Mouse (Mus musculus) testis, postnatal 14 days (tissue): ENCODE results near the gene Cnot3.
"Not testable (repeated sequence)": the region's sequence is repeated elsewhere in the genome, so short reads cannot be mapped to it uniquely, and the experiment has no call there.

ENCODE experiments used
- DNase-seq: peaks from one replicate; pipeline ENCODE4 v3.0.0; 2021; ENCODE audit warnings: low spot score

The Cnot3 gene

GRCm38 (mm10) chr7:3646641-3647040 lies 1.6 kb downstream of the Cnot3 start:
- DNase-seq = no peak

DNA sequence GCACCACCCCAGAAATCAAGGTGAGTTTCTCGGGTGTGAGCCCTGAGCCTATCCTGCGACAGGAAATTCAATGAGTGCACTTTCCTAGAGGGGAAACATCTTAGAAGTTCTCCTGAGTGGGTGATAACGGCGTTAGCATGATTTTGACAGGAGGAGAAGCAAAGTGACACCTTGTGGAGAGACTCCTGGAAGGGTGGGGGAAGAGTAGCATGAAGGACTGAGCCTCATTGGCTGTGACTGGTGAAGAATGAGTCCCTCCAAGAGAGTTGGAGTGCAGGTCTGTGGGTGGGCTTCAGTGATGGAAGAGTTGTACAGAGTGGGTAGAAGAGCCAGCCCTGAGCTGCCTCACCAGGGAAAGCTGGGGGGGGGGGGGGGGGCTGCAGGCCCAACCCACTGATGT lies 11.9 kb downstream of the Cnot3 start:
- DNase-seq = no peak

- DNase-seq = no peak
Observed at GRCm38 (mm10) chr7:3658578-3658977, 13.5 kb downstream of the Cnot3 start.

DNA sequence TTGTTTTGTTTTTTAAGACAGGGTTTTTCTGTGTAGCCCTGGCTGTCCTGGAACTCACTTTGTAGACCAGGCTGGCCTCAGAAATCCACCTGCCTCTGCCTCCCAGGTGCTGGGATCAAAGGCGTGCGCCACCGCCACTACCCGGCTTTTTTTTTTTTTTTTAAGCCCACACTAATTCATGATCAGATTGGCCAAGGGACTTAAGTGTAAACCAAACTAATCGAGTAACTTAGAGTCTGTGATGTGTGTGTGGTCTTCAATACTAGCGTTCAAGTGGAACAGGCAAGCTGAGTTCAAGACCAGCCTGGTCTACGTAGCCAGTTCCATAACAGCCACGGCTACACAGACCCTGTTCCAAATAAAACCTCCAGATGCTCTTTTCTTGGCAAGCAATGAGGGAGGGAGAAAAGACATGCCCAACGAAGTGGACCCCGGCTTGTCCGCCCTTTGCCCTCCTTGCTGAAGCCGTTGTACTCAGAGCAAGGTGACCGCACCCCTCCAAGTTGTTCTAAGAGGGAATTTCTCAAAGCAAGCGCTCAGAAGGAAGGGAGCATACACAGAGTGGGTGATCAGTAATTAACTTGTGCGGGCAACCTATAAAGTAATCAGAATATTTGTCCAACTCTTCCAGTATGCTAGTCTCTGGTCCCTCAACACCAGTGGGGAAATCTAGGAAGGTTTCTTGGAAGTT lies 19.6 kb downstream of the Cnot3 start:
- DNase-seq = no peak

DNA sequence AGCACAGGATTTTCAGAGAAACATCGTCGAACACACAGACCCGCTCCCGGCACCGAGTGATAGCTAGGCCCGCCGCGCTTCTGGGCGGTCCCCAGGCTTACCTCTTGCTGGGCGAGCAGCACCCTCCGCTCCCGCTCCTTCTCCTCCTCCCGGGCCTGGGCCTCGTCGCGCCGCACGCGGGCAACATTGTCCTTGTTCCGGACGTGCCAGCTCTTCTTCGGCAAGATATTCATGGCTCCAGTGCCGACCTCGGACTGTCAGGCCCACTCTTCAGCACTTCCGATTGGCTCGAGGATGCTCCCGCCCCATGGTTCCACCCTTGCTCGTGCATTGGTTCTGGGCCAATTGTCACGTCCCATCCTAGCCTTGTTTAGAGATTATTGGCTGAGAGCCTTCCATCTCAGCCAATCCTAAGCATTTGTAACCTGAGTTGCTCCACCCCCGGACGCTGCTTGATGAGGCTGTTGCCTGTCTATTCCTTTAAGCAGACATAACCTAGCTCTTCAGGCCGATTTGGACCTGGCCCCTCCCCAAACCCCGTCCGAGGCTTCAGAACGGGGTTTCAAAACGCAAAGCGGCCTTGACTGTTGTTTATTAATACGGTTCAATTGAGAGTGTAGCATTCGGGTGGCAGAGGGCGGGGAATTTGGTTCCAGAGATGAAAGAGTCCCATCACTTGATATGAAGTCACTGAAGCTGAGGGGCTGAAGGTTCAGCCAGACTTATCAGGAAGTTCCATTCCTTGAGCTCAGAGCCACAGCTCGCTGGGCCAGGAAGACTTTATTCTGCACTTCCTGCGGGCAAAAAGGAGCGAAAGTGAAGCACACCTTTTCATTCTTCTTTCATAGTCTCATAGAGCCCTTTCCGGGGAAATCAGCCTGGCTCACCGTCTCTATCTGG lies 20.4 kb downstream of the Cnot3 start, which contains the start of gene Leng1:
Gene Leng1, minus strand, starts transcription at position 626 of the 900 bp plus-strand sequence.
- DNase-seq = peak; percentile 96

- no peak for DNase-seq
Observed at GRCm38 (mm10) chr7:3666921-3667391, 21.9 kb downstream of the Cnot3 start.

GRCm38 (mm10) chr7:3674507-3675227 lies 29.6 kb downstream of the Cnot3 start:
- DNase-seq = peak; percentile 65

DNA sequence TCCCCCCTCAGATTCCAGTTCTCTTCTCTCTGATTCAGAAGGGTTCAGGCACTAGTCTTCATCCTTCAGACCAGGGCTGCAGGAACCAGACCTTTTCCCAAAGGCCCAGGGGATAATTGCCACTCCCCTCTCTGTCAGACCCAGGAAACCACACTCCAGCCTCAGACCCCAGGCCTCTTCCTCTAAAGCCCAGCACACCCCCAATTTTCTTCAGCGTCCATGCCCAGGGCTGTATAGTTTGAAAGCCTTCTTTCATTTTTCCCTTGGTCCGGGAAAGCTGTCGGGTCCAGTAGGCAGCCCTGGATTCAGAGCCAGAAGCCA lies 30.1 kb downstream of the Cnot3 start:
- DNase-seq = no peak

DNA sequence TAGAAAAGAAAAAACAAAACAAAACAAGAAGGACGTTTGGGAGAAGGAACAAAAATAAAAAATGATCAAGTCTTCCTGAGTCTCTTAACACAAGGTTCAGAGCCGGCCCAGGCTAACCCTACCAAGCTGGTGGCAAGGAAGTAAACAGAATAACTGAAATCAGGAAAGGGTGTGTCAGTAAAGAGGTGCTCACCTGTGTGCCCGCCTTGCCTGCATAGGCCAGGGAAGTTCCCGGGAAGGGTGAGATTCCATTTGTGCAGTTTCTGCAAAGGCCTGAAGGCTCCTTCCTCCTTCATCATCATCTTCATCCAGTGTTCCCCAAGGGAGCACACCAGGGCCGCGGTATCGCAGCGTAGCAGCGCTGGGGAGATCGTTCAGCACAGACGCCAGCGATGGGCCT lies 31.3 kb downstream of the Cnot3 start:
- DNase-seq = no peak

DNA sequence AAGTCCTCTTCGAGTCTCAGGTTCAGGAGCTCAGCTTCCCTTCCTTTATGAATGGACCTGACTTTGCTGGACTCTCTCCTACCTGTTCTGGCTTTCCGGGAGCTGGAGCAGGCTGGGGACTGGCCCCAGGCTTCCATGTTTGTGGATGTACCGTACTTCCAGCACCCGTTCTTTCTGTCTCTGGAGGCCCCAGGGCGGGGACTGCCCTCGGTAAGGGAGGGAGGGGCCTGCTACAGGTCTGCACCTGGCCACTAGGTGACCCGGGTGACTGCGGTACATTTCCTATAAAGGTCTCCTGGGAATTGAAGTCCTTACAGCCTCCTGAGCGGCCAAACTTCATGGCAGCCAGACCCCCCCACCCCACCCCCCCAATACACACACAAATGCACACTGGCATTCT lies 32.3 kb downstream of the Cnot3 start, which contains the start of gene Tmc4:
Gene Tmc4, minus strand, starts transcription at position 212 of the 400 bp plus-strand sequence.
- DNase-seq = no peak

DNA sequence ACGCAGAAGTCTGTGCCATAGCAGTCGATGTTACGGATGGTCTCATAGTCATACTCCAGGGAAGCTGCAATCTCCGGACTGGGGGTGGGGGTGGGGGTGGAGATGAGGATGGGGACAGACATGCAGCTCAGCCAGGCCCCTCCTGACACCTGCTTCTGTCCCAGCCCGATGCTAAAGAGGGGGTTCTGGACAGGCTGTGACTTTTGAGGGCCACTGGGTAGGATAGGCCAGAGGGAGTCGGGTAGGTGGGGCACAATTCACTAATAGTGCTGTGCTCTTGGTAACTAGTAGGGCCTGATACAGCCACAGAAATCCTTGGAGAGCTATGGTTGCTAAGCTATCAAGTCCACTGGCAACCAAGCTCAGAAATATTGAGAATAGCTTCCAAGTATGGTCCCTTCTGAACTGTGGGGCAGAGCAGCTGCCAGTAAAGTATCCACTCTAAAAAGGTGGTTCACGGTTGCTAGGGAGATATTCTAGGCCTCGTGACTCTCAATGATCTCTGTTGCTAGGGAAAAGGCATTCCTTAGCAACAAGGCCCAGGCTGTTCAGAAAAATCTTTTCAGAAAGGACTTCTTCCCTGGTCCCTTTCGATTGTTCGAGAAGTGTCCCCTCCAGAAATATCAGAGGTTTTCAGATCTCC lies 39.0 kb downstream of the Cnot3 start:
- no peak for DNase-seq

DNA sequence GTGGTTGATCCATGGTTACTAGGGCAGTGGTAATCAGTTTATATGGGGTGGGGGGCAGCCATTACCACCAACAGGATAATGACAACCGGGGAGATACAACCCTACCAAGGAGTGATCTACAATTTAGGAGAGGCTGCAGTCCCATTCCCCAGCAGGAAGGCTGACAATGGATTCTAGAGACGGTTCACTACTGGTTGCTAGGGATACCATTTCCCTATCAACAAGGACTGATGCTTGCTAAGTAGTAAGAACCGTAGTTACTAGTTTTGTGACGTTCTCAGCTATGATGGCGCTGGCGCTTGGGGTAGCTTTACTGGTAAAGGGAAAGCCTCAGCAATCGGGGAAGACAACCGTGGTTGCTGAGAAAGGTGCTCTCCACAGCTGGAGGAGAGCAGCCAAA lies 39.6 kb downstream of the Cnot3 start:
- no peak for DNase-seq

DNA sequence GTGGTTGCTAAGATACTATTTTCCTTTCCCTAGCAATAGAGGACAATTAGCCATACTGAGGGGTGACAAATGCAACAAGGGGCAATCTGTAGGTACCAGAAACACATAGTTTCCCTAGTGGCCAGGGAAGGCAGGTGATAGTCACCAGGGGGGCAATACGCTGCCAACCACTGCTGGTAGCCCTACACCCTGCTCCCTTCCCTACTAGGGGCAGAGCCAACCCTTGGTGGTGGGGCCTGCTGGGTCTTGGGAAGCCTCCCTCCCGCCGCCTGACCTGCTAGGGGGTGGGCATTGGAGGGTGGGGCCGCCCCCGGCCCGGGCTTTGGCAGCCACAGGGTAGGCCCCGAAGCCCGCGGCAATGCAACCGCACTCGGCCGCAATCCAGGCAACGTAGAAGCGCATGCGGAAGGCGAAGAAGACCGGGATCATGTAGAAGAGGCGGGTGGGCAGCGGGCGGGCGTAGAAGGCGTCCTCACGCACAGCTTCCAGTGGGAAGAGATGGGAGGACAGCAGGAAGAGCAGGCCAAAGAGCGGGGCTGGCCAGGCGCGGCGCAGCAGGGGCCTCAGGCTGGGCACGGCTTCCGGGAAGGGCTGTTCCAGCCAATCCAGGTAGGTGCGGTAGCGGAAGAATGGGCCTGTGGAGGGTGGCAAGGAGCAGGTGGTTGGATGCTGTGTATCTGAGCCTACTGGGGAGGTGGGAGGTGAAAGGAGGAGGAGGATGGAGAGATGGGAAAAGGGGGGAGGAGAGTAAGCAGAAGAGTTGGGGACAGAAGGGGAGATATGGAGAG lies 40.5 kb downstream of the Cnot3 start:
- DNase-seq = no peak

DNA sequence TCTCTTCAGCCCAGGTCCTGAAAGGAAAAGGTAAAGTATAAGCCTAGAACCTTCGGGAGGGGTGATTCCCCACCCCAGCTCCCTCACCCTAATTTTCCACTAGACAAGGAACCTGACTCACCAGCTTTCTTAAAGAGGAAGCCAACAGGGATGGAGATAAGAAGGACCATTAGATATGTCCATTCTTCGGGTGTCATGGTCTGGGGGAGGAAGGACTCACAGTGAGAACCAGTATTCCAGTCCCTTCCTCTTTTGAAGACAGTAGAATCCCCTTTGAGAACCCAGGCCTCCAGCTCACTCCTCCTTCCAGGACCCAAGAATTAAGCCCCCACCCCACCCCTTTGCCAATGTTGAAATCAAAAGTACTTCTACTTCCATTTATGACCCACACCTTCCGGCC lies 46.9 kb downstream of the Cnot3 start:
- no peak for DNase-seq

DNA sequence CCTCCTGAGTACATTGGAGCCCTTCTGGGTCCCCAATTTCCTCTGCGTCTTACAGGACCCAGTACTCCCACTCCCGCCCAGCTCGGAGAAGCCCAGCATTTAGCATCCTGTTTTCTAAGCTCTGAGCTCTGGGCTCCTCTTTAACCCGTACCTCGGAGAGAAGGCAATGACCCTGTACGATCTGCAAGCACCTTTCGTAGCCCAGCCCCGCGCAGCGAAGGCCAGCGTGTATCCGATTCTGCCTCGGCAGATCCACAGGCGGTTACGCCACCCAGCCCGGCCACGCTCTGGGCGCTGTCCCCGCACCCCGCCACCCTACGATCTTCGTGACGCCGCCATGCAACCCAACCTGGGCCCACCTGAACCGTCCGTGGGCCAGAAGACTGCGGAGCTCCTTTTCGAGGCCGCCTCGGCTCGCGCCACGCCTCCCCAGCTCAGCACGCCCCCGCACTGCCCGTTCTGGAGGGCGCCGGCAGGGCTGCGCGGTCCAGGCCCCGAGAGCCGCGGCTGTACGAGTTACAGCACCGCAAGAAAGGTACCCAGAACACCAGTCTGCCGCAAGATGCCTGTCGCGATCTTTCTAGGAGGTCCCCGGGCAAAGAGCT lies 47.4 kb downstream of the Cnot3 start, which contains the start of gene Tsen34:
Gene Tsen34, plus strand, starts transcription at position 482 of the 605 bp plus-strand sequence.
- no peak for DNase-seq

DNA sequence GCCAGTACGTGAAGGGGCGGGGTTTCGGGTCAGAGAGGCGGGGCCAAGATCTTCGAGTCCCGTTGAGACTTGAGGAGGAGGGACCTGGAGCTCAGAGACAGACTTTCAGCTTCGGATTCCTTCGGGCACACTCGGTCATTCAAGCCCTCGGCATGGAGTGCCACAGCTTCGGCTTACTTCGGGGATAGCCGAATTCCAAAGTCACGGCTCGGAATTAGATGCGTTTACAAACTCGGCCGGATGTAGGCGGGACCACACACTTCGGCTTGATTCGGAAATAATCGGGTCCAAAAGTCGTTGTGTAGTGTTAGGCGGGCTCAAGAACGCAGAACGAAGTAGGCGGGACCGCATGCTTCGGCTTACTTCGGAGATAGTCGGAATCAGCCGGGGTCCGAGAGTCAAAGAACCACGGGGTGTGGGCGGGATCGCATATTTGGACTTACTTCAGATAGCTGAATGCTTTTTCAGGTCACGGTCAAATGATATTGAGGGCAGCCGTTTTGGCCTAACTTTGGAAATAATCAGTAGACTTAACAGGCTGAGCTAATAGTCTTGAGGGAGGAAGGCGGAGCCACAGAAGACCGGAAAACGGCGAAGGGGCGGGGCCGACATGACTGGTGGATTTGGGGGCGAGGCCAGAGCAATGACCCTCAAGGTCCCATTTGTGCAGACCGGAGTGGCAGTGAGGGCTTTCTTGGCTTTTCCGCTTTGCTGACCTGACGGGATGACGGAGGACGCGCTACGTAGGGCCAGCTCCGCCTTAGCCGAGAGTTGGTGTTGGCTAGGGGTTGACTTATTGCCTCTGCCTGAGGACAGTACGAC lies 48.1 kb downstream of the Cnot3 start, which contains the start of gene Mboat7:
Gene Mboat7, minus strand, starts transcription at position 537 of the 822 bp plus-strand sequence.
- peak; percentile 93 for DNase-seq

GRCm38 (mm10) chr7:3693809-3694075 lies 48.7 kb downstream of the Cnot3 start:
- no peak for DNase-seq

DNA sequence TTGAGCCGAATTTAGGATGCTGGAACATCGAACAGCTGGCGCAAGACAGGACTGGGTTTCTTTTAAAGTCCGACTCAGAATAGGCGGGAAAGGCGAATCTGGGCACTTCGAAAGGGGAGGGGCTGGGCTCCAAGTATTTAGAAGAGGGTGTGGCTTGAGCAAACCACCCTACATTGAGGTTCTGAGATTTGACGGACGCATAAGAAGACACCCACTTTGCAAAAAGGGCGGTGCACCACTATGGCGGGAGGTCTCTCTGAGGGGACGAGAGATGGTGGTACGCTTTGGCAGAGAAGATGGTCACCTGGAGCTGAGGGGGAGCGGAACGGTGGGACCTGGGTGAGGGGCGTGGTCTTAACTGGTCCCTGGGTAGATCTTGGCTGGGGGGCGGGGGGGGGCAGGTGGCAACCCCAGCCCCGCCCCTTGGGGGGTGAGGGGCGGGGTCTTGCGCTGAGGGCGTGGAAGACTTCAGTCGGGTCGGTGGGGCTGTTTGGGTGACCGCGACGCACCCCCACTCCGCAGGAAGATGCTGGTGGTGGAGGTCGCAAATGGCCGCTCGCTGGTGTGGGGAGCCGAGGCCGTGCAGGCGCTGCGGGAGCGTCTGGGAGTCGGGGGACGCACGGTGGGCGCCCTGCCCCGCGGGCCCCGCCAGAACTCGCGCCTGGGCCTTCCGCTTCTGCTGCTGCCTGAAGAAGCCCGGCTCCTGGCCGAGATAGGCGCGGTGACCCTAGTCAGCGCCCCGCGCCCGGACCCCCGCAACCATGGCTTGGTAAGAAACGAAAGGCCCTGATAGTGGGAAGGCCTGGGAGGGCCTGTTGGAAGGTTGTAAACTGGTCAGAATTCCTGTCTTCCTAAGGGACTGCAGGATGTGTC lies 49.2 kb downstream of the Cnot3 start:
- peak; percentile 83 for DNase-seq

GRCm38 (mm10) chr7:3694949-3695305 lies 49.9 kb downstream of the Cnot3 start:
- not testable (repeated sequence) for DNase-seq
